Mouse (Mus musculus) retina, embryonic 14.5 days (tissue): ENCODE data around the gene Fbp1.
"Not testable (repeated sequence)": the region's sequence is repeated elsewhere in the genome, so short reads cannot be mapped to it uniquely, and the experiment has no call there.

ENCODE experiments used
- DNase-seq: peaks from one replicate; pipeline ENCODE4 v3.0.0-alpha.2; 2015; ENCODE audit warnings: low spot score

Gene Fbp1

GRCm38 (mm10) chr13:62884536-62884935 is 3.5 kb downstream of the Fbp1 start:
- no peak for DNase-seq

- DNase-seq = no peak
Observed at GRCm38 (mm10) chr13:62883925-62884324, 4.2 kb downstream of the Fbp1 start.

GRCm38 (mm10) chr13:62883436-62883835 is 4.6 kb downstream of the Fbp1 start:
- no peak for DNase-seq

GRCm38 (mm10) chr13:62882856-62883255 is 5.2 kb downstream of the Fbp1 start:
- no peak for DNase-seq

GRCm38 (mm10) chr13:62881336-62881735 is 6.7 kb downstream of the Fbp1 start:
- no peak for DNase-seq

GRCm38 (mm10) chr13:62879831-62880615 is 8.1 kb downstream of the Fbp1 start:
- peak; percentile 9 for DNase-seq

- no peak for DNase-seq
Observed at GRCm38 (mm10) chr13:62879411-62879810, 8.7 kb downstream of the Fbp1 start.

GRCm38 (mm10) chr13:62877247-62877646 is 10.8 kb downstream of the Fbp1 start:
- no peak for DNase-seq

- DNase-seq = no peak
Observed at GRCm38 (mm10) chr13:62876111-62876510, 12.0 kb downstream of the Fbp1 start.

GRCm38 (mm10) chr13:62872252-62872651 is 15.8 kb downstream of the Fbp1 start:
- DNase-seq = no peak

- no peak for DNase-seq
Observed at GRCm38 (mm10) chr13:62870605-62871004, 17.5 kb downstream of the Fbp1 start.

- DNase-seq = no peak
Observed at GRCm38 (mm10) chr13:62866817-62867216, 21.3 kb downstream of the Fbp1 start.

- no peak for DNase-seq
Observed at GRCm38 (mm10) chr13:62865651-62866315, 22.3 kb downstream of the Fbp1 start.

- DNase-seq = no peak
Observed at GRCm38 (mm10) chr13:62863771-62864170, 24.3 kb downstream of the Fbp1 start.

- no peak for DNase-seq
Observed at GRCm38 (mm10) chr13:62862875-62863274, 25.2 kb downstream of the Fbp1 start.

GRCm38 (mm10) chr13:62860068-62860467 is 28.0 kb downstream of the Fbp1 start:
- DNase-seq = no peak

GRCm38 (mm10) chr13:62859251-62859650 is 28.8 kb downstream of the Fbp1 start:
- DNase-seq = not testable (repeated sequence)

- no peak for DNase-seq
Observed at GRCm38 (mm10) chr13:62857941-62858915, 29.9 kb downstream of the Fbp1 start, which contains the start of gene Fbp2. Gene Fbp2 (minus strand): TSS chr13:62858422.

GRCm38 (mm10) chr13:62856850-62857249 is 31.2 kb downstream of the Fbp1 start:
- DNase-seq = no peak

- DNase-seq = peak; percentile 91
Observed at GRCm38 (mm10) chr13:62856305-62856675, 31.8 kb downstream of the Fbp1 start.

- no peak for DNase-seq
Observed at GRCm38 (mm10) chr13:62855396-62856304, 32.4 kb downstream of the Fbp1 start.
